Mouse (Mus musculus) v-Abl transformed pro-B cells (cell line): Measurements from ENCODE around the gene Aifm3.
"Not testable (repeated sequence)": the region's sequence is repeated elsewhere in the genome, so short reads cannot be mapped to it uniquely, and the experiment has no call there.

Experiments
- in situ Hi-C, 2 experiments: fragments of 400-800 bp; cut with MboI; formaldehyde crosslinking; loops; one replicate each; pipeline ENCODE4 v1.15.1; 2025; ENCODE audit not compliant: unreplicated experiment in 2 of 2

Gene Aifm3

DNA sequence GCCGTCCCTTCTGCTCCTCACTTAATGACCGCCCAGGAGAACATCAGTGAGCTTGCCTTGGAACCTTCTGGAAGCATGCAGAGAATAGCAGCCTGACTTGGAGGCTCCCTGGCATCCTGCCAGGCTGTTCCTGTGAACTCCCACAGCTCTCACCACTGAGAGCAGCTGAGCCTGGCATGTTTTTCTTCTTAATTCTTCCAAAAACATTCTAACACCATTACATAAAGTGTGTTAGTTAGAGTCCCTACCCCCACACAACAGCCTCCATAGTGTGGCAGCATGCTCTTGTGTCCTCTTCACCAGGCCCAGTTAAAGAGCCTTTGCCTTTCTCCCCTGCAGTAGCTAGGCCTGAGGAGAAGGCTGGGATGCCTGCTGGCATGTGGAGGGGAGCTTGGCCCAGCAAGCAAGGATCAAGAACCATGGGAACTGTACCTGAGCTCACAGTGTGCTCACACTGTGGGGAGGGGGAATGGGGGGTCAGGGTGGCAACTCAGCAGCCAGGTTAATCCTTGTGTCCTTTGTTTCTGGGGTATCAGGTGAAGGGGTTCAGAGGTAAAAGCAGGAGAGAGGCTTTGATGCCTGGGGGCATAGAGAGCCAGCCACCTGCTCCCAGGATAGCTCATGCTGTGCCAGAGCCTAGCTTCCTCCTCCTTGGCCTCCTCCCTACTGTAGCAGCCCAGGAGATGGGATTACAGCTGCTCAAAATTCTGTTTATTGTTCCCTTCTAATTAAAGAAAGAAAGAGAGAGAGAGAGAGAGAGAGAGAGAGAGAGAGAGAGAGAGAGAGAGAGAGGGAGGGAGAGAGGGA lies 7.3 kb downstream of the Aifm3 start:
- in situ Hi-C loops = no loop called here

DNA sequence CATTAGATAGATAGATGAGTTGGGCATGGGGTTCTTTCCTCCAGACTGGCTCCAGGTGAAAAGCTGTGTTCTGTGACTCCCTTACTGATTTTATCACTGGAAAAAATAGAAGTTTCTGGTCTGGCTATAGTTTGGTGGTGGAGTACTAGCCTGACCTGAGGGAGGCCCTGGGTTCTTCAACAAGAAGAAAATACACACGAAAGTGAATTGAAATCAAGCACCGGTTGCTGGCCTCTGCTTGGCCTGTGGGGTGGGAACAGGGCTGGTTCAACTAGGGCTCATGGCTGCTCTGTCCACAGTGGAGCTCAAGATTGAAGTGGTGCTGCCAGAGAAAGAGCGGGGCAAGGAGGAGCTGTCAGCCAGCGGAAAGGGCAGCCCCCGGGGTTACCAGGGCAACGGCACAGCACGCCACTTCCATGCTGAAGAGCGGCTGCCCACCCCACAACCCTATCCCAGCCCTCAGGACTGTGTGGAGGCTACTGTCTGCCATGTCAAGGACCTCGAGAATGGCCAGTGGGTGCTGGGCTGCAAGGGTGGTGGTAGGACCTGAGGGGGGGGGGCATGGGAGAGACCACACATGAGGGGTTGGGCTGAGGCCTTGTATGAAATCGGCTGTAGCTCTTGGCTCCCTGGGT lies 10.0 kb downstream of the Aifm3 start:
- in situ Hi-C loops = no loop called here

DNA sequence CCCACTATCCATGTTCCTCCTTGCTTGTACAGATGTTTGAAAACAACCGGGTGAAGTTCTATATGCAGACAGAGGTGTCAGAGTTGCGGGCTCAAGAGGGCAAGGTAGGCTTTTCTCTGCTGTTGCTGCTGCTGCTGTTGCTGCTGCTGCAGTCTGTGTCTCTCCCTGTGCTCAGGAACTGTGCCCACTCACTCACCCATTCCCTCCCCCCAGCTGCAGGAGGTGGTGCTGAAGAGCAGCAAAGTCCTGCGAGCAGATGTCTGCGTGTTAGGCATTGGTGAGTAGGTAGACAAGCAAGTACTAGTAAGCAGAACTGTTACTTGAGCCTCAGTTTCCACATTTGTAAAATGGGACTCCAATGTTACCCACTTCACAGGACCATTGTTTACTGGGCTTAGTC lies 13.3 kb downstream of the Aifm3 start:
- in situ Hi-C loops = no loop called here

DNA sequence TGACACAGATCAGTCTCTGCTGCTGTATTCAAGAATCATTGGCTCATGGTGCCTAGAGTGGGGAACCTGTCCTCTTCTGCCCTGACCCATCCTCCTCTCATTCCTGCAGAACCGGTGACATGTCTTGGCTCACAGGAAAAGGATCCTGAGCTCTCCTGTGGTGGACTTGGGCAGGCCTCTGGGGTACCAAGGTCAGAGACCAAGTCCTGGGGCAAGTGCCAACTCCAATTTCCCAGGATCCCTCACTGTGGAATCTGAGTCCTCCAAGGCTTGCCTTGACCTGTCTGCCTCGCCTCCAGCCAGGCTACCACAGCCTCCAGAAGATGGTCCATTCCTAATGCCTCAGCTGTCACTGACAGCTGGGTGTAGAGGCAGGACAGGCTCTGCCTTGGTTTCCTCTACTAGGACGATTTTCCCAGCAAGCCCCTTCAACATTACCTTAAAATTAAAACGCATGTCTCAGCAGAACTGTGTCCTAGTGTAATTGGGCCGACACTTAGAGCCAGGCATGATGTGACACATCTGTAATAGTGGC lies 17.7 kb downstream of the Aifm3 start:
- in situ Hi-C loops = no loop called here

DNA sequence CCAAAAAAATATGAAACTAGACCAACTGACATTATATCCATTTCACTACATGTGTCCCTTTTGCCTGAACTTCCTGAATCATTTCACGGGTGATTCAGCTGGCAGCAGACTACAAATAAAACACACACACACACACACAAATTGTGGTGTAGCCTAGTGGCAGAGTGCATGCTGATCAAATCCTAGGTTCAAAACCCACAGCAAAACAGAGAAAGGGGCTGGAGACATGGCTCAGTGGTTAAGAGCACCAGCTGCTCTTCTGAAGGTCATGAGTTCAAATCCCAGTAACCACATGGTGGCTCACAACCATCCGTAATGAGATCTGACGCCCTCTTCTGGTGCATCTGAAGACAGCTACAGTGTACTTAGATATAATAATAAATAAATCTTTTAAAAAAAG lies 18.6 kb downstream of the Aifm3 start:
- in situ Hi-C loops = not testable (repeated sequence)

DNA sequence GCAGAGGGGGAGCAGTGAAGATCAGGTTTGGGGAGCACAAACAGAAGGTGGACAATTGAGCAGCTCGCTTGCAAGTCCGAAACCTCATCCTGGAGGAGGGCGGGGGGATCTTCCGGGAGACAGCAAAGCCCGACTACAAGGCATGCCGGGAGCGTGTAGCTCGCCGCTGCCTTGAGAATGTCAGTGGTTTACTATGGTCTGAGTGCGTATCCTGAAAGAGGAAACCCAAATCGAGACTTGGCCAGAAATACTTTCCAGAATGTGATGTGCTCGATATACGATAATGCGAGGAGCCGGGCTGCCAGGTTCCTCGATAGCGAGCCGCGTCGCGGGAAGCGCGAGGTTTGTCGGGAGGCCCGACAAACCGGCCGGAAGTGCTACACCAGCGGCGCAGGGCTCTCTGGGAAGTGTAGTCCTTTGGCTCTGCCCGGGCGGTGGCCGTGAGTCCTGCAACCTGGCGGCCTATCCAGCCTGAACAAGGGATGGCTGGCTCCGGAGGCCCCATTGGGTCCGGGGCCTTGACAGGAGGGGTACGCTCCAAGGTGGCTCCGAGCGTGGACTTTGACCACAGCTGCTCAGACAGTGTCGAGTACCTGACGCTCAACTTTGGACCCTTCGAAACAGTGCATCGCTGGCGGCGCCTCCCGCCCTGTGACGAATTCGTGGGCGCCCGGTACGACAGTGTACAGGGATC lies 19.3 kb downstream of the Aifm3 start, which contains the start of gene Lztr1:
Gene Lztr1, plus strand, starts transcription at position 143 of the 694 bp plus-strand sequence.
- in situ Hi-C loops = no loop called here

DNA sequence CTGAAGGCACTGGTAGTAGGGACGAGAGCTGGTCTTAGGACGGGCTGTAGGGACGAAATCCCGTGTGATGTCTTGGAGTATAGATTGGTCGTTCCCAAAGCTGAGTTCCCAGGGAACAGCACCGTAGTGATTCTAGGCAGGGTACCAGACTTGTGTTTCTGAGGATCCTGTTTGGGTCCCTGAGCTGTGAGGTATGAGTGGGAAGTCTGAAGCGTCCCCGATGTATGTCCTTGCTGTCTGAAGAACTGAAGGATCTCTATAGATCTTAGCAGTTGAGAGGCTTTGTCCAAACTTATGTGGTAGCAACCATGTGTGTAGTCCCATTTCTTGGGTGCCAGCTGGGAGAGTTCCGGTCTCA lies 19.8 kb downstream of the Aifm3 start:
- in situ Hi-C loops = no loop called here

DNA sequence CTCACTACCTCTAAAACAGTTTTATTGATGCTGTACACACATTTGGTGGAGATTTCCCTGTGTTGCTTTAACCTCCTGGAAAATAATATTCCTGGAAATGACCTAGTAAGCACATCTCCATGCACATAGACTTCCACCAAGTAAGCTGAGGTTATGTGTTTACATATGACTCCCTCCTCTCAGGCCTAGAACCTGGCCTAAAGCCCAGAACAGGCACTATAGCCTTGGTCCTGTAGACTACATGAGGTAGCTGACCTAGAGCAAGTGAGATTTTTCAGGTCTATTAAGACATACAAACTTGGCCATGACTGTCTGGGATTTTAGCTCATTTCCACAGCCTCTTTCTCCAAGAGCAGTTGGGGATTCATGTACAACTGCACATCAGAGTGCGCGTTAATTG lies 20.7 kb downstream of the Aifm3 start:
- in situ Hi-C loops = no loop called here

DNA sequence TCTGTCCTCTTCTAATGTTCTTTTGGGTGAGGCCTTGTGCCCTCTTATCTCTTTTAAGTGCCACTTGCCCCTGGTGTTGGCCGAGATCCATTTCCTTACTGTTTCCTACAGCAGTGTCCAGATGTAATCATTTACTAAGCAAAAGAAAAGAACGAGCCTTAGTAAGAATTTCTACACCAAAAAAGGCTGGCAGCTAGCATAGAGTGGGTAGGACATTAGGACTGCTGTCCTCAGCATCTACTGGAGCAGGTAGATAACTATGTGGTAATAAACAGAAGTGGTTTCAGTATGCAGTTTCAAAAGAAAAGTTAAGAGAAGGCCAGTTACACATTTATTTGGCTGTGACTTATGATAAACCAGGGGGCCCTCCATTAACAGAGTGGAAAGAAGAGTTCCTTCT lies 21.3 kb downstream of the Aifm3 start:
- in situ Hi-C loops = no loop called here

DNA sequence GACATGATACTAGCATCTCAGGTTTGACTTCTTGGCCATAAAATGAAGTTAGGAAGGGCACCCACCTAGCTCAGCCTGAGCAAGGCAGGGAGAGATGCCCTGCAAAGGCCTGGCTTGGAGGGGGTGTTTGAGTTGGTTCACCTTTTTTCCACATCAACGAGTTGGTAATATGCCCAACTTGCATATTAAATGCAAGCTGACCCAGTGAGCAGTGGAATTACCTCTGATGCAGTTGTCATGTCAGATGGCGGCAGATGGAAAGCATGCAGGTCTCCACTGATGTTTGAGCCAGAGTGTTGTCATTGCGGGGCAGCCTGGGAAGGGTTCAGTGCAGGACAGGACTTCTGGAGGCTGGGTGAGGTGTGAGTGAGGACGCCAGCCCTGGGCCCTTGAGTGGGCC lies 22.0 kb downstream of the Aifm3 start:
- in situ Hi-C loops = no loop called here

DNA sequence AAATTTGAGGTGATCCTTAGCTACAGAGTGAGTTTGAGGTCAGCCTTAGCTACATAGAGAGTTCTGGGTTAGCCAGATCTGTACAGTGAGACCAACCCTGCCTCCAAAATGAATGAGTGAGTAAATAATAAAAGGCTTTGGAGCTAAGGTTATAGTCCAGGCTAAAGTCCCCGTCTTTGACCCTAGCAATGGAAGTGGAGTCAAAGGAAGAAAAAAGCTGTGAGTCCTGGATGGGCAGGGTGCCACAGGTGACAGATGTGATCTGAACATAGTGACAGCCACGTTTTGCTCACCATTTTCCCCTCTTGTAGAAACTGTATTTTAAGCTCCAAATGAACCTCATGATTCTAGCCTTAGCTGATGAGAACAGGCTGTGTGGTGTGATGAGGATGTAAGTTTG lies 29.5 kb downstream of the Aifm3 start:
- in situ Hi-C loops = no loop called here

DNA sequence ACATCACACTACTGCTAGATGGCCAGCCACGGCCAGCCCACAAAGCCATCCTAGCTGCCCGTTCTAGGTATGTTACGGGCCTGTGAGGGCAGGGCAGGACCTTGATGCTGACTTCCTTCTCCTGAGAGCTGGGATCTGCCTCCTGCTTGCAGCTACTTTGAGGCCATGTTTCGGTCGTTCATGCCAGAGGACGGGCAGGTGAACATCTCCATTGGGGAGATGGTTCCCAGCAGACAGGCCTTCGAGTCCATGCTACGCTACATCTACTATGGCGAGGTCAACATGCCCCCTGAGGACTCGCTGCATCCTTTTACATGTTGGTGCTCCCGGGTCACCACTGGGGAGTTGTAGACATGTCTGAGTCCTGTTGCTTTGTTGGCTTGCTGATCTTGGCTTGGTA lies 34.7 kb downstream of the Aifm3 start:
- in situ Hi-C loops = no loop called here

DNA sequence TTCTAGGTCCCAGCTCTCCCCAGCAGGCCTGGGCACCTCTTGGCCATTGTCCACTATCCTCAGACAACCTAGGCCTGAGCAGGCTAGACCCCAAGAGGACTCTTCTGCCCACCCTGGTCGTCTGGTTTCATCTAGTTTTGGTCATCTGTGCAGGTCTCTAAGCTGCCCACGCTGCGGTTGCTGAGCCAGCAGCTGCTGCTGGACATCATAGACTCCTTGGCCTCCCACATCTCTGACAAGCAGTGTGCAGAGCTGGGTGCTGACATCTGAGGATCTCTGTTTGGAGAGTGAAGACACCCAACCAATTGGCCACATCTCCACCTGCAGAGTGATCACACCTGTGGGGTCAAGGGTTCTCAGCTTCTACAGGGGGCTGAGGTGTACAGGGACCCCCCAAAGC lies 36.1 kb downstream of the Aifm3 start:
- in situ Hi-C loops = no loop called here

DNA sequence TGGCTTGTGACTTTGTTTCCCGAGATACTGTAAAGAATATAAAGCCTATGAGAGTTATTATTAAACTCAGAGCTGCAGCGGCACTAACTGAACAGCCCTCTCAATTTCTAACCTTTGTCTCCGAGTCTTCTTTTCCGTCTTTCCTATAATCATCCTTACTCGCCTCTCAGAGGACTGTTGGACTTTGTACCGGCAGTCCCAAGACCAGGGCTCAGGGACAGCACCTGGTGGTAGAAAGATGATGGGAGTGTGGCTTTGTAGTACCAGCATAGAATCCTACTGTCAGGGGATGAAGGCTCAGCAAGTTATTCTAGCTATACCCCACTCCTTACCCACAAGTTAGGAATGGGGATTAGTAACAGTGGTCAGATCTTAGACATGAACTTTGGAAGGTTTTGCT lies 36.8 kb downstream of the Aifm3 start:
- in situ Hi-C loops = no loop called here

DNA sequence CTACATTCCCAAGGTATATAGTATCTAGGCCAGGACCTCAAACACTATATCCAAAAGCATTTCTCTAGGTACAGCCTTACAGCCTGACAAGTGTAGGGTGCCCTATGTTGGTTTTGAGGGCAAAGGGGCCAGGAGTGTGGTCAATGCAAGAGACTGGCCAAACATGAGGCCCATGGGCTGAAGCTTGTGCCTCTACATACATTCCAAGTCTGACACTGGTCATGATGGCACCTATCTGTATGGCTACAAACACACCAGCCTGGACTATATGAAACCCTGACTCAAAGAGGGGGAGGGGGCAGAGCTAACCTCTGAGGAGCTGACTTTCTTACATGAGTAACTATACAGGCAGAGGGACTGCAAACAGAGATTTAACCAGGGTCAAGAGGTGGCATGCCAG lies 38.2 kb downstream of the Aifm3 start:
- in situ Hi-C loops = no loop called here

DNA sequence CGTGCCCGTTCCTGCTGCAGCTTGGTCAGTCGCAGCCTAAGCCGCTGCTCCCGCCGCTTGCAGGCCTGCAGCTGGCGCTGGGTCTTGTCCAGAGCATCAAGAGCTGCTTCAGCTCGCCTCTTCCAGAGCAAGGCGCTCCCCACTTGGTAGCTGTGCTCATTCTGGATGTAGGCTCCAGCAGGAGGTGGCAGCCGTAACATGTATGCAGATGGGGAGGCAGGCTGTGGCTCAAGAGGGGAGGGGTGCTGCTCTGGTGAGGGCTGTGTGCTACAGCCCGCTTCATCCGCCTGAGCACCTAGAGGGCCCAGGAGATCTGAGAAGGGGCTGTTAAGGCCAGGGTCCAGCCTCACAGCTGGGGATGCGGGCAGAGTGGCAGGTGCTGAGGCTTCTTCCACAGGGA lies 38.9 kb downstream of the Aifm3 start:
- in situ Hi-C loops = no loop called here

DNA sequence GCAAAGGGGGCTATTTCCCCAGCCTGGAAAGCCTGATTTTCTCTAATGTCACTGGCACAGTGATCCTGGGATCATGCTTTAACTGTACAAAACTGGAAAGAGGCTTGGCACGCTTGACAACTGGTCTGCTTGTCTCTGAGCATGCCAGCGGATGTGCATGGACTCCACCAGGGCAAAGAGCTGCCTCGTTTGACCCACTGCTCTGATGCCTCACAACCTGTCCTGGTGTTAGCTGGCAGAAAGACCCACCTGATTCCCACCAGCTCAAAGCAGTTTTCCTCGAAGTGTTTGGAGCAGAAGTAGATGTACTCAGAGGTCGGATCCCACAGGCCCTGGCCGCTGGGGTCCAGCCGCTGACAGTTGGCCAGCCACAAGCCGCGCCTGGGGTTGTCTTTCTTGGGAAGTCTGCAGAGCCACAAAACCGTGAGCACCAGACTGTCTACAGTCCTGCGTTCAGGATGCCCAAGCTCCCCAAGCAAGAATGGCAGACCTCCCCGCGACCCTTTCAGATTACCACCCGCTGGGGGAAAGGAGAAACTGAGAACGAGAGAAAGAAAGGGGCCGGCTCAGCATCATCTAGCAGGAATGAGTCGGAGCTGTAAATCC lies 40.7 kb downstream of the Aifm3 start:
- in situ Hi-C loops = loop anchor here in 1 of 2 experiments (5.0 kb wide), 1 partner anchor 128 kb away; no protein-coding TSS in a partner anchor

DNA sequence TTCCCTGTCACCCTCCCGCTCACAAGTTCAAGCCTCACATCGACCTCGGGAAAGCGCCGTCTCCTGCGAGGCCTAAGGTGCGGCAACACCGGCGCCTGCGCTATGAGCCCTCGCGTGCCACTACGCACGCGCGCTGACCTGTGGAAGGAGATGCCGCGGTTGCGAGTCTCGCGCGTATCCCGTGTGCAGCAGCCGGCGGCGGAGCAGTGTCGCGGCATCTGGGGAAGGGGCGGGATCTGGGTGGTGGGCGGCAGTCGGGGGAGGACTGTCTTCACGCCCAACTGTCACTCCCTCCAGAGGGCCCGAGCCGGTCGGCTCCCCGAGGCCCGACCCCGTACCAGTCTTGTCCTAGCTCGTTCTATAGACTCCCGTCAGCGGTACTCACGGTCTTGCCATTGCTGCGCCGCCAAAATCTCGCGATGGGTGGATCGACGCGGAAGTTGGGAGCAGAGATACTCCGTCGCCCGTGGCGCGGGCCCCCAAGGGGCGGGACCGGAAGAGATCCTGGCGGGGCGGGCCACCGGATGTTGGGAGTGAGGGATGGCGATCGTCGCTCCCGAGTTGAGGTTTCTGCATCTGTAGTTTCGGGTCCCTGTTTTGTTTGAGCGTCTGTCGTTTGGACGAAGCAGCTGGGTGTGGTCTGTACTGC lies 41.4 kb downstream of the Aifm3 start, which contains the start of gene Thap7:
Gene Thap7, minus strand, starts transcription at position 497 of the 649 bp plus-strand sequence.
- in situ Hi-C loops = loop anchor here in 1 of 2 experiments (5.0 kb wide), 1 partner anchor 128 kb away; no protein-coding TSS in a partner anchor

DNA sequence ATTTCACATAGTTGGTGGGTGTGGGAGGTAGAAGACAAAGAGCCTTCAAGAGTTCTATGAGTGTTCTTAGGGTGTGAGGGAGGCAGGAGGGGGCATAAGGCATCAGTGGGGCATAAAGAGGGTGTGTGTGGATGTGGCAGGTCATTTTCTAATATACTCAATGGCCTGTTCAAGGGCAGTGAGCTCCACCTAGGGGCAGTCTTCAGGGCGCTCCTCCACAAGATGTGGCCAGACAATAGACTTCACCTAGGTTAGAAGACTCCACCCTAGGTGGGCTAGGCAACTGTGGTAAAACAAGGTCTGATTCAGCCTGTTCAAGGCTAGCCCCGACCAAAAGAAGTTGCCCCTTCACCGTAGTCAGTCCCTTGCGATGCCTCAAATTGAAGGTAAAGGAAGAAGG lies 42.9 kb downstream of the Aifm3 start:
- in situ Hi-C loops = loop anchor here in 1 of 2 experiments (5.0 kb wide), 1 partner anchor 130 kb away; no protein-coding TSS in a partner anchor

DNA sequence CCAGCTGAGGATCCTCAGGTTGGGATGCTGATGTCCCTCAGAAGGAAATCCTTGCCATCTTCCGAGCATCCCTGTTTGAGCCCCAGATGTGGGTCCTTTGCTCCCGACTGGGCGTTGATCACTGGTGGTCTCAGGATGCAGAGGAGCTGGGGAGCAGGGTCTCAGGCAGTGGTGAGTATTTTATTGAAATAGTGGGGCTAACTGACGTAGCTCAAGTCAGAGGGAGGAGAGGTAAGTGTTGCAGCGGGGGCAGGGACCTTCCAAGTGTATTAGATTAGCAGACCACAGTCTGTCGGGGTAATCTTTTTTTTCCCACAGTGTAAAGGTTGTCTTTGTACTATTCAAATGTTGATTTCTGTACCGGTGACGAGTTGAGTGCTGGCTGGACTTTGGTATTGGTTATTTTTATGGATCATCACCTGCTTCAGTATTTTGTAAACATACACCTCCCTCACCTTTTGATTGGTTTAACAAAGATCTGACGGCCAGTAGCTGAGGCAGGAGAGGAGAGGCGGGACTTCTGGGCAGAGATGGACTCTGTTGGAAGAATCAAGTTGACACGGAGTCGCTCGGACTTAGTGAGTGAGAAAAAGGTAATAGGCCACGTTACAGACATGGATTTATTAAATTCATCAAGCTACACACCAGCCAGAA lies 43.4 kb downstream of the Aifm3 start:
- in situ Hi-C loops = loop anchor here in 1 of 2 experiments (5.0 kb wide), 1 partner anchor 131 kb away; no protein-coding TSS in a partner anchor
